Mouse (Mus musculus) heart, embryonic 15.5 days (tissue): ENCODE data around the gene 2700081O15Rik. TPM values are rescaled to one million over a fixed set of nuclear protein-coding genes. Genes with fewer than 3 reads are reported as not detected.

Experiments
- ATAC-seq: fragments of 200-750 bp; cut with Nextera tagmentation; replicated peaks from 2 replicates; pipeline ENCODE4 v1.8.0; 2017; ENCODE audit warnings: low read depth, moderate TSS enrichment; ENCODE audit not compliant: insufficient number of reproducible peaks, insufficient read depth, low FRiP score
- H3K27ac ChIP-seq: fragments of 300-500 bp; sonication (generic); 2 replicates; pipeline ENCODE4 v1.5.1; 2015; ENCODE audit warnings: mild to moderate bottlenecking, inconsistent platforms
- H3K27me3 ChIP-seq: fragments of 300-500 bp; sonication (generic); 2 replicates; pipeline ENCODE4 v1.6.1; 2015; ENCODE audit warnings: inconsistent platforms
- H3K36me3 ChIP-seq: fragments of 300-500 bp; sonication (generic); 2 replicates; pipeline ENCODE4 v1.6.1; 2015; ENCODE audit warnings: mild to moderate bottlenecking, inconsistent platforms
- H3K4me1 ChIP-seq: fragments of 300-500 bp; sonication (generic); replicated peaks from 2 replicates; pipeline ENCODE4 v1.6.1; 2015; ENCODE audit warnings: inconsistent platforms
- H3K4me2 ChIP-seq: fragments of 300-500 bp; sonication (generic); 2 replicates; pipeline ENCODE4 v1.6.1; 2015; ENCODE audit warnings: inconsistent platforms, mild to moderate bottlenecking, moderate library complexity
- H3K4me3 ChIP-seq: fragments of 300-500 bp; sonication (generic); 2 replicates; pipeline ENCODE4 v1.5.1; 2015; ENCODE audit warnings: mild to moderate bottlenecking, inconsistent platforms
- H3K9ac ChIP-seq: fragments of 300-500 bp; sonication (generic); 2 replicates; pipeline ENCODE4 v1.6.1; 2015; ENCODE audit warnings: mild to moderate bottlenecking, inconsistent platforms
- H3K9me3 ChIP-seq: fragments of 300-500 bp; sonication (generic); replicated peaks from 2 replicates; pipeline ENCODE4 v1.6.1; 2016; ENCODE audit warnings: inconsistent platforms
- WGBS: fragments of 180-500 bp; shearing (Covaris S2); methylation state at CpG from one replicate; pipeline ENCODE4 v1.1.7; 2015; ENCODE audit warnings: mixed read lengths; 5-methylcytosine and 5-hydroxymethylcytosine counted together
- polyA plus RNA-seq: library from polyadenylated mRNA; unstranded; fragments of >200 nt; fragmentation: Nextera tagmentation; extraction: Ambion mirVana; gene quantifications from 2 replicates; pipeline ENCODE4 v1.2.1, GENCODE M21; 2015

Gene 2700081O15Rik
- polyA plus RNA-seq, 1 experiment from 2014 or later, result 3.3 TPM

DNA sequence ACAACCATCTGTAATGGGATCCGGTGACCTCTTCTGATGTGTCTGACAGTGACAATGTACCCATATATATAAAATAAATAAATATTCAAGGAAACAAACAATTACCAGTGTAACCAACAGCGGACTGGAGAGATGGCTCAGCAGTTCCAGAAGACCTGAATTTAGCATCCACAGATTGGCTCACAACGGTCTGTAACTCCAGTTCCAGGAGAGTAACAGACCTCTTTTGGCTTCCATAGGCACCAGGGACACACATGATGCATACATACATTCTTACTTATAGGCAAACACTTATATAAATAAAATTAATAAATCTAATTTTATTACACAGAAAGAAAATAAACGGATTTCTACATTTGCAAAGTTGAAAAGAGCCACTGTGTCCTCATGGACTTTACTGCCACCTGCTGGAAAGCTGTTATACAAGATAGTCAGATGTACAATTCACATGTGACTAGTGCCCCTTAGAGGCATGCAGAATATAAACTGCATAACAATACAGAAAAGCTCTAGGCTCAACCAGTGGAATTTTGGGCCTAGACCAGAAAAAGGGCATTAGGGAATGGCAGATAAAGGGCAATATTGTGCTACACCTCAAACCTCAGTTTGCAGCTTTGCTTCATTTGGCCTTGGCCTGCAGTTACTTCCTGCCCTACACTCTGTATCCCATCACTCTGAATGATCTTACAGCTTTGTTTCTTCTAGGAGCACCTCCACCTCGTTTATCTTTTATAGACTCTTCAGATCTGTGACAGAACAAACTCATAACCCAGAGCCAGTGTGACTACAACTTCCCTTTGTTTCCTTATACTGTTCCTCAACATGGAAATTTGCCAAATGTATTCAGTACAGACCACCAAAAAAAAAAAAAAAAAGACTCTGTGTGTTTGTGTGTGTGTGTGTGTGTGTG lies 18.9 kb downstream of the 2700081O15Rik start:
- Histone ChIP-seq H3K4me1 (peaks cover 4% of the 10 kb centered on the region), H3K9ac (no peak overlapping the region), H3K27ac (no peak overlapping the region), H3K36me3 (peaks cover 35% of the 10 kb centered on the region), H3K9me3 (no peaks in the 10 kb centered on the region), H3K4me3 (no peak overlapping the region), H3K27me3 (no peaks in the 10 kb centered on the region), H3K4me2 (no peak overlapping the region)
- WGBS, result 72% methylated on average over 5 of the region's 5 CpGs
- ATAC-seq, result 0 out of 2 replicates have a peak, but pooled peaks have one; percentile 43

DNA sequence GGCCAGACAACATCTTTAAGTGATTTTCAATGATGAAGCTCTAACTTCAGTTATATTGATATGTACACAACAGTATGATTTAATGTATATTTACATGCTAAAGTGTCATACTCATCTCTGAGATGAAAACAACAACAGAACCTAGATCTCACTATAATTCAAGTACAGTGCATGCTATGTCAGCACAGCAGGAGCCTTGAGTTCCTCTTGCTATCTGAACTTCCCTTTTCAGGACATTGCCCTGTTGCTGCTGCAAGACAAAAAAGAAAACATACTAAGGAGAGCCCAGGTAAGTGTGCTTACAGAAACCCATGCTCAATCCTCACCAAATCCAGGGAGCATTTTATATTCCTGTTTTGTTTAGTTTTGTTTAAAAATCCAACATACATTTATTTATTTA lies 20.9 kb downstream of the 2700081O15Rik start:
- Histone ChIP-seq H3K27me3 (no peaks in the 10 kb centered on the region), H3K36me3 (peaks cover 16% of the 10 kb centered on the region; the same call in 1 of the 2 replicates), H3K27ac (no peak overlapping the region), H3K4me3 (no peak overlapping the region), H3K9ac (no peak overlapping the region), H3K4me1 (peaks cover 4% of the 10 kb centered on the region), H3K9me3 (no peaks in the 10 kb centered on the region), H3K4me2 (no peak overlapping the region)
- no peak for ATAC-seq

DNA sequence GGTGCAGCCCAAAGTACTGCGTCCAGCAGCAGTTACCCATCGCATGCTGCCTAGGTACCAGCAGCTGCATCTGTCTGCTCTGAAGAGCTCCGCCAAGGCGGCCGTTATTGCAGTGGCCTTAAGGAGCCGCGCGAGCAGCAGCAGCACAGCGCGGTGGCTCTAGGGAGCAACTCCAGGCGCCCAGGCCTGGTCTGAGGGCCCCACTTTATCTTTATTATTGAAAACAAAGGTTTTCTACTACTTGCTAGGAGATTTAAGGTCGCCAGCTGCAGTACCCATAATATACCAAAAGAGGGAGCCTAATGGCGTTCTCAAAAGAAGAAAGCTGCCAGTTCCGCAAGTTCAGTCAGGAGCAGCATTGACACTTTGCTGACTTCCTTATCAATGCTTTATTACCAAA lies 24.1 kb downstream of the 2700081O15Rik start:
- Histone ChIP-seq H3K36me3 (peaks cover 7% of the 10 kb centered on the region; the same call in 1 of the 2 replicates), H3K27me3 (no peaks in the 10 kb centered on the region), H3K4me1 (peaks cover 2% of the 10 kb centered on the region), H3K9me3 (no peaks in the 10 kb centered on the region), H3K27ac (no peak overlapping the region), H3K9ac (no peak overlapping the region), H3K4me3 (no peak overlapping the region), H3K4me2 (no peak overlapping the region)
- no peak for ATAC-seq
- 52% methylated on average over 14 of the region's 14 CpGs for WGBS

DNA sequence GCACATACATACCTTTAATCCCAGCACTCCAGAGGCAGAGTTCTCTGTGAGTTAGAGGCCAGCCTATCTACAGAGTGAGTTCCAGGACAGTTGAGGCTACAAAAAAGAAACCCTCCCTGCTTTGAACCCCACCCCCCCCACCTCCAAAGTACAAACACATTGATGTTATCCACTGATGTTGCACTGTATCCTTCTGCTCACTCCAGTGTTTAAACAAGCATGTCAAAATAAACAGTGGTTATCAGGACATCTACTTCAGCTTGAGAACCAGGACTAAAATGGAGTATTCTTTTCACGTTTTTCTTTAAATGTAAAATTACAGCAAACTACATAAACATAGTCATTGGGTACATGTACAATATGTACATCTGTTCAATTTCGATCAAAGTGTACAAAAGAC lies 27.7 kb downstream of the 2700081O15Rik start:
- Histone ChIP-seq H3K27me3 (no peaks in the 10 kb centered on the region), H3K4me2 (no peak overlapping the region), H3K9me3 (no peaks in the 10 kb centered on the region), H3K36me3 (peaks cover 7% of the 10 kb centered on the region; the same call in 1 of the 2 replicates), H3K4me1 (no peaks in the 10 kb centered on the region; the same call in 1 of the 2 replicates), H3K9ac (no peak overlapping the region), H3K27ac (no peak overlapping the region), H3K4me3 (no peak overlapping the region)
- WGBS, result 83% methylated on average over 2 of the region's 2 CpGs
- ATAC-seq, result no peak

DNA sequence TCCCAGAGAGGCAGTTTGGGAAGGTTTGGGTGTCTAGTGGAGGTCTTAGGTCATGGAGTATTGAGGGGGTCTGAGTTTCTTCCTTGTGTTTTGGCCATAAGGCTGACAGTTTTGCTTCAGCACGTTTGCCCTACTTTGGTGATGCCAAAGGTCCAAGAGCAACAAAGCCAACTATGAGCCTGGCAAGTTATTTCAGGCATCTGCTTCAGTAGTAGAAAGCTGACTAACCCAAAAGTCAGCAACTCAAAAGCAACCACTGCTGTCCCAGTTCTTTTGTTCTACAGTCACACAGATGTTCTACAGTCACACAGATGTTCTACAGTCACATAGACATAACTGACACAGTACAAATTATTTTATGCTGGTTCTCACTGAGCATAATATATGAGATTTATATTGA lies 28.2 kb downstream of the 2700081O15Rik start:
- no peak overlapping the region for H3K9ac ChIP-seq
- H3K36me3 ChIP-seq, result peaks cover 7% of the 10 kb centered on the region; the same call in 1 of the 2 replicates
- 74% methylated on average over 1 of the region's 1 CpGs for WGBS
- H3K27ac ChIP-seq, result no peak overlapping the region
- no peak overlapping the region for H3K4me3 ChIP-seq
- ATAC-seq, result no peak
- no peaks in the 10 kb centered on the region for H3K9me3 ChIP-seq
- no peaks in the 10 kb centered on the region for H3K27me3 ChIP-seq
- no peaks in the 10 kb centered on the region; the same call in 1 of the 2 replicates for H3K4me1 ChIP-seq
- no peak overlapping the region for H3K4me2 ChIP-seq

DNA sequence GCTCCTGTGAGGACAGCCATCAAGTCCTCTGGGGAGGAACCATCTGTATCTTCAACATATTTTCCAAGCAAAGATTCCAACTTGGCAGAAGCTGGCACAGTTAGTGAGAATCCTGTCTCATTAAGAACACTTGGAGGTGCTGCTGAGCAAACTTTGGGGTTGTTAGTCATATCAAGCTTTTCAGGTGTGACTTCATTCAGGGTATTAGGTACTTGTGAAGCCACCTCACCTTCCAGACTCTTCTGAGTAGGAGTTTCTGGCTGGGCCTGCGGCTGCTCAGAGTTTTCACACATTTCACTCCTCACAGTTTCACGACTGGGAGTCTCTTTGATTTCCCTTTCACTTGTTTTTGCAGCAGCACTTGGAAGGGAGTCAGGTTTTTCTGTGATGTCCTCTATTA lies 39.4 kb downstream of the 2700081O15Rik start:
- no peak overlapping the region for H3K27ac ChIP-seq

DNA sequence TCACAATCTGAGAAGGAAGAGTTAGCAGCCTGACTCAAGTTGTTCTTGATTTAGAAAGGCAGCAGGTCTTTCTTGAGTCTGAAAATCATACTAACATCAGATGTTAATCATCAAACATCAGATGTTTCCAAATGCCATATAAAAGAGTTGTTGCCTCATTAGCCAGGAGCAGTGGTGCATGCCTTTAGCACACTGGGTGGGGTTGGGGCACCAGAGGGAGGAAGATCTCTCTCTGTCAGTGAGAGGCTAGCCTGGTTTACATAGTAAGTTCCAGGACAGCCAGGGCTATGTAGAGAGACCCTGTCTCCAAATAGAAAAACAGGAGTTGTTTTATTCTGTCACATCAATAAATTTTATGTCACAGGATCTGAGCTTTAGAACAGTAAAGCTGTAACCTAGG lies 41.5 kb downstream of the 2700081O15Rik start:
- H3K27ac ChIP-seq, result no peak overlapping the region
- no peak overlapping the region for H3K4me2 ChIP-seq
- H3K9ac ChIP-seq, result no peak overlapping the region
- no peaks in the 10 kb centered on the region for H3K4me1 ChIP-seq
- no peaks in the 10 kb centered on the region for H3K27me3 ChIP-seq
- H3K4me3 ChIP-seq, result no peak overlapping the region
- no peaks in the 10 kb centered on the region; the same call in 1 of the 2 replicates for H3K36me3 ChIP-seq
- ATAC-seq, result no peak
- H3K9me3 ChIP-seq, result no peaks in the 10 kb centered on the region

More for the DNA sequence above, 39.4 kb downstream of the 2700081O15Rik start:
- no peaks in the 10 kb centered on the region for H3K36me3 ChIP-seq
- no peaks in the 10 kb centered on the region for H3K27me3 ChIP-seq
- H3K4me1 ChIP-seq, result no peaks in the 10 kb centered on the region
- no peak for ATAC-seq
- H3K4me3 ChIP-seq, result no peak overlapping the region
- WGBS, result 53% methylated on average over 2 of the region's 2 CpGs
- H3K4me2 ChIP-seq, result no peak overlapping the region
- no peak overlapping the region for H3K9ac ChIP-seq
- H3K9me3 ChIP-seq, result no peaks in the 10 kb centered on the region

DNA sequence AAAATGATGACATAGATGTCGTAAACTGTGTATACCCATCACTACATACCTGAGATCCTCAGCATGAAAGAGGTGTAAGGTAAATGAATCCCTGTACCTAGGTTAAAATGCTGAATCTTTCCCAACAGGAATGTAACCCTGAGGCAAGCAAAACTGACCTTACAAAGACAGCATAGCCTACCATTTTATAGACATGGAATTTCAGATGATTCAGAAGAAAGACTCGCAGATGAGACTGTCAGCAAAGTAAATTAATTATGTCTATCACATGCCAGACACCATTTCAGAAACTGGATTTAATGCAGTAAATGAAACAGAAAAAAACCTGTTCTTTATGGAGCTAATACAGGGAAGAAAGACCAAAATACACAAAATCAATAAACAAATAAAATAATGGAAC lies 41.9 kb downstream of the 2700081O15Rik start:
- no peak overlapping the region for H3K4me3 ChIP-seq
- no peak overlapping the region for H3K4me2 ChIP-seq
- H3K27me3 ChIP-seq, result no peaks in the 10 kb centered on the region
- no peaks in the 10 kb centered on the region; the same call in 1 of the 2 replicates for H3K36me3 ChIP-seq
- no peak for ATAC-seq
- H3K9me3 ChIP-seq, result no peaks in the 10 kb centered on the region
- 86% methylated on average over 2 of the region's 2 CpGs for WGBS
- H3K9ac ChIP-seq, result no peak overlapping the region
- H3K4me1 ChIP-seq, result no peaks in the 10 kb centered on the region
- H3K27ac ChIP-seq, result no peak overlapping the region

DNA sequence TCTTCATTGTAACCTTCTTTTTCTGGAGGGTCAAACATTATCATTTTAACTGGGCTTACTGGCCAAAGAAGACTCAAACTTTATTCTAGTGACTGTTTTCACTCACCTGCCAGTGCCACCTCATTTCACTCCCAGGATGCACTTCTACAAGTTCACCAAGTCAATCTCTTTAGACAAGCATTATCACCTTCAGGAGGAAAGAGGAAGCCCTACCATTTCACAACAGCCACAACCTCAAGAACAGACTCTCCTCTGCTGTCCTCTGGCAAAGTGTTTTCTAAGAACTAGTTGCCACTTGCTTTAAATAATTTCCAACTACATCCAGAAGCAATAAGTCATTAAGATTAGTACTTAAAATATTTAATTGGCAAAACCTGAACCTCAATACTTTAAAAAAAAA lies 50.5 kb downstream of the 2700081O15Rik start:
- ATAC-seq, result no peak
- peaks cover 11% of the 10 kb centered on the region for H3K36me3 ChIP-seq
- H3K9me3 ChIP-seq, result no peaks in the 10 kb centered on the region
- no peak overlapping the region for H3K27ac ChIP-seq
- H3K4me2 ChIP-seq, result no peak overlapping the region
- no peak overlapping the region for H3K4me3 ChIP-seq
- H3K4me1 ChIP-seq, result peaks cover 4% of the 10 kb centered on the region; the same call in 1 of the 2 replicates
- H3K27me3 ChIP-seq, result no peaks in the 10 kb centered on the region
- H3K9ac ChIP-seq, result no peak overlapping the region

DNA sequence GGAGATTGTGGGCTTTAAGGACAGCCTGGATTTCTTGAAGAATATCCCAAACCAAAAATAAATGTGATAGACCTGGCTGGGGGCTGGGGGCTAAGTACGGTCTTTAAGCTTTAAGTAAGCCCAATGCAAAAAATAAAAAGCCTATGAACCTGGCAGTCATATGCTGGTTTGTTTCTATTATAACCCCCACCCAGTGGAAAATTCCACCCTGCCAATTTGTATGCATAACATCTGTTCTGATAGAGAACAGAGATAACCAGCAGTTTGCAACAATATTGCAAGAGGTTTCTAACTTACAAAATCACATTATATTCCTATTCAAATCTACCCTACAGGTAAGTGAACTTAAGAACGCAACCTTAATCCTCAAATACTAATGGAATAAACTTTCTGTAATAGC lies 53.2 kb downstream of the 2700081O15Rik start:
- Histone ChIP-seq H3K27ac (0 out of 2 replicates have a peak overlapping the region, but pooled peaks have one; percentile 9), H3K4me3 (no peak overlapping the region), H3K27me3 (no peaks in the 10 kb centered on the region), H3K4me1 (peaks cover 4% of the 10 kb centered on the region; the same call in 1 of the 2 replicates), H3K9me3 (no peaks in the 10 kb centered on the region), H3K36me3 (peaks cover 16% of the 10 kb centered on the region), H3K9ac (no peak overlapping the region), H3K4me2 (no peak overlapping the region)
- no peak for ATAC-seq
- WGBS, result 84% methylated on average over 2 of the region's 2 CpGs
